Mouse (Mus musculus): ENCODE measurements at regions not wholly inside any gene's neighbourhood (a gene's known extent, or its start where the extent isn't known, plus 50 kb on each side); places are given as distances from the start of the nearest gene placed in this dataset.

DNA sequence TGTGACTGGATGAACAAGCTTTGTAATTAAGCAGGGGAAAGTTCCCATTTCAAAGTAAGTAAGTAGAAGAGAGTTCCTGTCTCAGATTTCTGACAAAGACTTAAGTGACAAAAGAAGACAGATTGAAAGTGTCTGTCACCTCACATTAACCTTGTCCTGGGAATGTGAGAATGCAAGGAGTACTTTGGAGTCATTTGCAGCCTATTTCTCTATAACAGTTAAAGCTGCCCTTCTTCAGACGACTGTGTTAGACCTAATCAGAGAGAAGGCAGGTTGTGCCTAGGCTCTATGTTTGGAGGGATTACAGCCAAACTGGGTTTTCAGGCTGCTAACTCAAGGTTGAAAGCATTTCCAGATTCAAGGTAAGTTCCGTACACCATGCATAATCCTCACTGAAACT, 446.5 kb downstream of the Pdgfc start:
- Histone ChIP-seq H3K9me3 (replicated peaks) (no peaks in the 10 kb centered on the region), H3K4me3 (ENCODE audit: low read depth, low read length) (no peak overlapping the region), H3K4me1 (ENCODE audit: insufficient read depth, low read depth, low read length) (no peaks in the 10 kb centered on the region), H3K27me3 (ENCODE audit: insufficient read depth, low read length) (no peaks in the 10 kb centered on the region), H3K36me3 (replicated peaks) (no peaks in the 10 kb centered on the region)
- TF ChIP-seq GATA1 (IDR thresholded peaks at IDR 0.05; ENCODE audit: borderline replicate concordance, low read length) (no peak), TAL1 (conservative IDR thresholded peaks at IDR 0.05; ENCODE audit: low read depth, low read length) (no peak), POLR2AphosphoS5 (IDR thresholded peaks at IDR 0.05; ENCODE audit: insufficient replicate concordance, low read depth, low read length) (no peak), CTCF (IDR thresholded peaks at IDR 0.05; ENCODE audit: low read depth, low read length) (no peak), GATA2 (IDR thresholded peaks at IDR 0.05; ENCODE audit: borderline replicate concordance, low read depth, low read length) (no peak)
- DNase-seq (ENCODE audit: low spot score) (no peak), ATAC-seq (ENCODE audit: extremely low read depth, insufficient number of reproducible peaks, low FRiP score, poor library complexity, severe bottlenecking) (no peak)

DNA sequence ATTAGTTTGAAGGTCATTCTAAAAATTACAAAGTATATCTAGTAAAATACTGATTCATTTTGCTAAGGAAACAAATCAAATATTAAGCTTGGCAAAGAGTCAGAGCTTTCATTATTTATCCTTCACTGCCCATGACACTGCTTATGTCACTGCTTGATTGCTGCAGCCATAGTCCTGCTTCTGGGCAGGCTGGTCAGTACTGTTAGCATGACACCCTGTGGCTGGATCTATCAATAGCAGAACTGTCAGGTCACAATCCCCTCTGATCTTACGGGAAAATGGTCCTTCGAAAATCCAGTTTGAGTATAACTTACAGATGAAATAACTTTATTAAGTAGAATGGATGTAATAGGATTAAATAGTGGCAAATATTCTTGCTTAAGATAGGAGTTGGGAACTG, 447.1 kb downstream of the Pdgfc start:
- no peak overlapping the region for H3K4me3 ChIP-seq (ENCODE audit: low read depth, low read length)
- no peak for DNase-seq (ENCODE audit: low spot score)
- TF ChIP-seq CTCF (IDR thresholded peaks at IDR 0.05; ENCODE audit: low read depth, low read length) (no peak), GATA1 (IDR thresholded peaks at IDR 0.05; ENCODE audit: borderline replicate concordance, low read length) (no peak), TAL1 (conservative IDR thresholded peaks at IDR 0.05; ENCODE audit: low read depth, low read length) (no peak), POLR2AphosphoS5 (IDR thresholded peaks at IDR 0.05; ENCODE audit: insufficient replicate concordance, low read depth, low read length) (no peak), GATA2 (IDR thresholded peaks at IDR 0.05; ENCODE audit: borderline replicate concordance, low read depth, low read length) (no peak)
- no peaks in the 10 kb centered on the region for H3K36me3 ChIP-seq (replicated peaks)
- H3K27me3 ChIP-seq (ENCODE audit: insufficient read depth, low read length) = no peaks in the 10 kb centered on the region
- ATAC-seq (ENCODE audit: extremely low read depth, insufficient number of reproducible peaks, low FRiP score, poor library complexity, severe bottlenecking) = no peak
- H3K4me1 ChIP-seq (ENCODE audit: insufficient read depth, low read depth, low read length) = no peaks in the 10 kb centered on the region
- H3K9me3 ChIP-seq (replicated peaks) = no peaks in the 10 kb centered on the region

DNA sequence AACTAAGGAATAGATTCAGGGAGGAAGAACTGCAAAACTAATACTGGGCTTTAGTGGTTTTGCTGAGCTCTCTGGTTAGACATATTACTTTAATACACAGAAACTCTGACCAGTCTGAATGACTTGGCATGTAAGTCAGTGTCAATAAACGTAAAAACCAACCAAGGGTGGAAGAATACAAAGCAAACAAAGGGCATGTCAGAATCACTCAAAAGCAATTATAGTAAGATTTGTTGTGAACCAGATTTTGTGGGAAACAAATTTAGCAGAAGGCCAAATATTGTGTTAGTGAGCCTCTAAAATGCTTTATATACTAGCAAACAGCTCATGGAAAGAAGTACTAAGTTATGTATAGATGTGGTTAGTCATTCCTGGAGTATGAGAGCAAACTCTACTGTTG, 427.1 kb upstream of the Ctso start:
- Histone ChIP-seq H3K36me3 (replicated peaks) (no peaks in the 10 kb centered on the region), H3K9me3 (replicated peaks) (no peaks in the 10 kb centered on the region), H3K4me3 (ENCODE audit: low read depth, low read length) (no peak overlapping the region), H3K27me3 (ENCODE audit: insufficient read depth, low read length) (no peaks in the 10 kb centered on the region), H3K4me1 (ENCODE audit: insufficient read depth, low read depth, low read length) (no peaks in the 10 kb centered on the region)
- no peak for TF ChIP-seq GATA1 (IDR thresholded peaks at IDR 0.05; ENCODE audit: borderline replicate concordance, low read length)
- no peak for TF ChIP-seq CTCF (IDR thresholded peaks at IDR 0.05; ENCODE audit: low read depth, low read length)
- no peak for TF ChIP-seq POLR2AphosphoS5 (IDR thresholded peaks at IDR 0.05; ENCODE audit: insufficient replicate concordance, low read depth, low read length)
- no peak for TF ChIP-seq GATA2 (IDR thresholded peaks at IDR 0.05; ENCODE audit: borderline replicate concordance, low read depth, low read length)
- no peak for TF ChIP-seq TAL1 (conservative IDR thresholded peaks at IDR 0.05; ENCODE audit: low read depth, low read length)
- no peak for ATAC-seq (ENCODE audit: extremely low read depth, insufficient number of reproducible peaks, low FRiP score, poor library complexity, severe bottlenecking)
- DNase-seq (ENCODE audit: low spot score) = no peak

DNA sequence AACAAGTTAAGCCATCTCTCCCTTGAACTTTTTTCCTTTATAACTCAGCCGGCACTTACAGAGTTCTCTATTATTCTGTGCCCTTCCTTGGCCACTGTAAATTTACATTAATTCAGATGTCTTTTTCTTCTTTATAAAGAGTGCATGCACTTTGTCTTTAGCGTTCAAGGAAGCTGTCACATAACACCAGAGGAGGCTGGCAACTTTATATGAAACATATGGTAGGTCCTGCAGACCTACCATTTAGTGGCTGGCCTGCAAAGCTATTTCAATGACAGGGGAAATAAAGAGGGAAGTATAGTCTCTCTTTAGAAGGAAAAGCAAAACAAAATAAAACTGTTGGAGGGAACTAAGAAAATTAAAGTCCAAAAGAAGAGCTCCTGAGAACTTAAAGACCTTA, 423.8 kb upstream of the Ctso start:
- Histone ChIP-seq H3K27me3 (ENCODE audit: insufficient read depth, low read length) (no peaks in the 10 kb centered on the region), H3K4me1 (ENCODE audit: insufficient read depth, low read depth, low read length) (no peaks in the 10 kb centered on the region), H3K4me3 (ENCODE audit: low read depth, low read length) (no peak overlapping the region), H3K9me3 (replicated peaks) (no peaks in the 10 kb centered on the region), H3K36me3 (replicated peaks) (no peaks in the 10 kb centered on the region)
- DNase-seq (ENCODE audit: low spot score) (no peak), ATAC-seq (ENCODE audit: extremely low read depth, insufficient number of reproducible peaks, low FRiP score, poor library complexity, severe bottlenecking) (no peak)
- TF ChIP-seq POLR2AphosphoS5 (IDR thresholded peaks at IDR 0.05; ENCODE audit: insufficient replicate concordance, low read depth, low read length) (no peak), TAL1 (conservative IDR thresholded peaks at IDR 0.05; ENCODE audit: low read depth, low read length) (no peak), GATA1 (IDR thresholded peaks at IDR 0.05; ENCODE audit: borderline replicate concordance, low read length) (no peak), GATA2 (IDR thresholded peaks at IDR 0.05; ENCODE audit: borderline replicate concordance, low read depth, low read length) (no peak), CTCF (IDR thresholded peaks at IDR 0.05; ENCODE audit: low read depth, low read length) (no peak)

DNA sequence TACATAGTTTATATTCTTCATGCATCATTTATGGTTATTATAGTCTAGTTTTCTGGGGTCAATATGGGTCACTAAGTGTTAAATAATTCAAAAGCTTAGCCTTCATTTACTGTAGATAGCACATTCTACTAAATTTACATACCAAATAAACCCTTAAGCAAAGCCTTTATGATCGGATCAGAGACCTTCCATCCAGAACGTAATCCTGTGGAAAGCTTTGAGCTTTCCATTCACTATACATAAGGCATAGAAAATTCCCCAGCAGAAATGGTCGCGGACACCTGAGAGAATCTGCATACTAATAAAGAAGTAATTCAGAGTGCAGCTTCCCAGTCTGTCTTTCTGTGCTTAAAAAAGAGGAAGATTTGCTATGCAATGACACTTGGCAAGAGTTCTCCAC, 410.6 kb upstream of the Ctso start:
- ATAC-seq (ENCODE audit: extremely low read depth, insufficient number of reproducible peaks, low FRiP score, poor library complexity, severe bottlenecking) = no peak
- H3K36me3 ChIP-seq (replicated peaks) = no peaks in the 10 kb centered on the region
- no peak overlapping the region for H3K4me3 ChIP-seq (ENCODE audit: low read depth, low read length)
- no peaks in the 10 kb centered on the region for H3K27me3 ChIP-seq (ENCODE audit: insufficient read depth, low read length)
- H3K9me3 ChIP-seq (replicated peaks) = no peaks in the 10 kb centered on the region
- no peaks in the 10 kb centered on the region for H3K4me1 ChIP-seq (ENCODE audit: insufficient read depth, low read depth, low read length)
- no peak for DNase-seq (ENCODE audit: low spot score)
- TF ChIP-seq GATA2 (IDR thresholded peaks at IDR 0.05; ENCODE audit: borderline replicate concordance, low read depth, low read length) (no peak), CTCF (IDR thresholded peaks at IDR 0.05; ENCODE audit: low read depth, low read length) (no peak), POLR2AphosphoS5 (IDR thresholded peaks at IDR 0.05; ENCODE audit: insufficient replicate concordance, low read depth, low read length) (no peak), TAL1 (conservative IDR thresholded peaks at IDR 0.05; ENCODE audit: low read depth, low read length) (no peak), GATA1 (IDR thresholded peaks at IDR 0.05; ENCODE audit: borderline replicate concordance, low read length) (no peak)

DNA sequence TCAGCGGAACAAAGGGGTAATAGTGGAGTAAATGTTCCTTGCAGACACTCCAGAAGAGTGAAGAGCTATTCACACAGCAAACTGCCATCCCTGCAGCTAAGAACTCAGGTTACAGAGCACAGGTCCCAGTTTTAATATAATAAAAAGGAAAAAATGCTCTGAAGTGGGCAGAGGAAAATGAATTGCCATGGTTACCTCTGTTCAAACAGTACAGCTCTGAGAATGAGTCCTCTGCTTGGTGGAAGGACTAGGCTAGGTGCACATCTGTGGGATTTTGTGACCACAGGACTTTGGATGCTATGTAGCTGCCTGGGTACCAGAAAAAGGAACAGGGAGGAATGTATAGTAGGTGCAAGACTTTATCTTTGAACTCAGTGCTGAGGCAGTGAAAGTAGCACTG, 401.5 kb upstream of the Ctso start:
- ATAC-seq (ENCODE audit: extremely low read depth, insufficient number of reproducible peaks, low FRiP score, poor library complexity, severe bottlenecking) (no peak), DNase-seq (ENCODE audit: low spot score) (no peak)
- peaks cover 3% of the 10 kb centered on the region for H3K9me3 ChIP-seq (replicated peaks)
- H3K4me3 ChIP-seq (ENCODE audit: low read depth, low read length) = no peak overlapping the region
- H3K4me1 ChIP-seq (ENCODE audit: insufficient read depth, low read depth, low read length) = no peaks in the 10 kb centered on the region
- H3K27me3 ChIP-seq (ENCODE audit: insufficient read depth, low read length) = no peaks in the 10 kb centered on the region
- TF ChIP-seq TAL1 (conservative IDR thresholded peaks at IDR 0.05; ENCODE audit: low read depth, low read length) (no peak), CTCF (IDR thresholded peaks at IDR 0.05; ENCODE audit: low read depth, low read length) (no peak), GATA2 (IDR thresholded peaks at IDR 0.05; ENCODE audit: borderline replicate concordance, low read depth, low read length) (no peak), POLR2AphosphoS5 (IDR thresholded peaks at IDR 0.05; ENCODE audit: insufficient replicate concordance, low read depth, low read length) (no peak), GATA1 (IDR thresholded peaks at IDR 0.05; ENCODE audit: borderline replicate concordance, low read length) (no peak)
- H3K36me3 ChIP-seq (replicated peaks) = no peaks in the 10 kb centered on the region
